Mouse (Mus musculus) urinary bladder, postnatal 25 days (tissue): ENCODE measurements around the gene Plppr1.

Experiments
- DNase-seq: peaks from one replicate; pipeline ENCODE4 v3.0.0; 2022; ENCODE audit warnings: low spot score

Plppr1 gene

GRCm38 (mm10) chr4:49059021-49059401 lies at the start of gene Plppr1:
Gene Plppr1 (plus strand): TSS chr4:49059273.
- DNase-seq, result no peak

GRCm38 (mm10) chr4:49016701-49017100 lies 42.4 kb upstream of the Plppr1 start:
- DNase-seq, result no peak

- DNase-seq, result no peak
These were observed 35.9 kb upstream of the Plppr1 start for GRCm38 (mm10) chr4:49023221-49023620.

- no peak for DNase-seq
These were observed 20.8 kb upstream of the Plppr1 start for GRCm38 (mm10) chr4:49038311-49038710.

GRCm38 (mm10) chr4:49039854-49040253 lies 19.2 kb upstream of the Plppr1 start:
- DNase-seq, result no peak

GRCm38 (mm10) chr4:49041655-49042054 lies 17.4 kb upstream of the Plppr1 start:
- no peak for DNase-seq

GRCm38 (mm10) chr4:49050628-49051027 lies 8.4 kb upstream of the Plppr1 start:
- no peak for DNase-seq

GRCm38 (mm10) chr4:49057916-49058315 lies 1.2 kb upstream of the Plppr1 start:
- DNase-seq, result no peak

DNA sequence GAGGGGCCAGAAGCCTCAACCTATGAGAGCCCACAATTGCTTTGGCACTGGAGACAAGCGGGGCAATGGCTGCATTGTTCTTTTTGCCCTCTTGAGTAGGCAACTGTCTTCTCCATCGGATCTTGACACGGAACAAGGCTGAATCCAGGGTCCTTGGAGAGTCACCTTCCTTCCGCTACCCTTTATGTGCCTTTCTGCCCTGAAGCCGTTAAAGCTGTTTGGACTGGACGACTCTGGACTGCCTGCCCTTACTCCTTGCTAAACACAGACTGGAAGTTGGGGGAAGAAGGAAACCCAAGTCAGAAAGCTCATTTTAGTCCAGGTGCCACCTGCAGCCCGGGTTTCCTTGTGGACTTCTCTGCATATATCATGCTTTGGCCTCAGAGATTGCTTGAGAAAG lies 516 bp upstream of the Plppr1 start:
- no peak for DNase-seq

DNA sequence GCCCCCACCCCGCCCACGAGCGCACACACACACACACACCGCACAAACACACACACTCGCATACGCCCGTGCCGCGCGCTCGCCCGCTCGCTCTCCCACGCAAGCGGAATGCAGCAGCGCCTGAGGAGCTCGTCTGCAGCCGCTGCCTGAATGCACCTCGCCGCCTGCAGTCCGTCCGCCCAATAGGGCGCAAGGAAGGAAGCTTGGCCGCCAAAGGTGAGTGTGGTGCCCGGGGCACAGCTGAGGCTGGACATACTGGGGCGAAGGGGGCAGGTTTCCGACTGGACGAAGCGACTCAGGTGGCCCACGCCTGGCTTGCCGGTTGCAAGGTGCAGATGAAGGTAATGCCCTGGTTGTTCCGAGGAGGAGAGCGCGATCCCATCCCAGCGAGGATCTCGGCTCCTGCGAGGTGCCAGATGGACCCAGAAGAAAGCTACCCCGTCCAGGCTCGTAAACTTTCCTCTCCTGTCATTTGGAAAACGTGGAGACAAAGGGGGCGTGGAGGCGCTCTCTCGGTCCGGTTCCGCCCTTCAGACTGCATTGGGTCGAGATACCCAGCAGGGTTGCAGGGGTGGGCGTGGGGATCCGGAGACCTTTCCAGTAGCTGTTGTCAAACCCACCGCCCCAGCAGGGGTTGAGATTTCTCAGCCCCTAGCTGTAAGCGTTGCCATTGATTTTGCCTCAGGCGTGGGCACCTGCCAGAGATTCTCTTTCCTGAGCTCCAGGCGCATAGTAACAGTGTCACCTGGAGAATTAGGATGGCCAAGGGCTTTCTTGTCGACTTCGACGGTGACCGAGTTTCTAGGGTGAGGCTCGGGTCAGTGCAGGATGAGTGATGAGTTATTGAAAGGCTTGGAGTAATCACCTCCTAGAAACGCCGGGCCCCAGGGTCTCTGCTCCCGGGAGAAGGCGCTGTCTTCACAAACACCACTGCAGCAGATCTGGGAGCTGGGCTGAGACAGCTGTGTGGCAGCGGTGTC lies 619 bp downstream of the Plppr1 start:
- DNase-seq, result no peak

DNA sequence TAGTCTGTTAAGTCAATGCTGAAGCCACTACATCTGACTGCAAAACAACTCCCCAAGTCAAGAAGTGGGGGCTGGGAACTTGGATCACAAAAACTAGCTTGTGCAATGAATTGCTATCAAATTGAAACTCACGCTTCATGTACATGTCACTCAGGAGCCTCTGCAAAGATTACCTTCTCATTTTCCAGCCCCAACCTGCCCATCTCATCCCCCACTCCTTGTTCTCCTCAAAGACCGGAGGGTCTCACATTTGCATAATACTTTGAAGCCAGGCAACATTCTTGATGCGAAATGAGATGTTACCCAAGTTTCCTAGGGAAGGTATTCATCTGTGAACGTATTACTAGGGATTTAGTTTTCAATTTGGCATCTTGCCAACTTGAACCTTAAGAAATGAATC lies 10.4 kb downstream of the Plppr1 start:
- no peak for DNase-seq

DNA sequence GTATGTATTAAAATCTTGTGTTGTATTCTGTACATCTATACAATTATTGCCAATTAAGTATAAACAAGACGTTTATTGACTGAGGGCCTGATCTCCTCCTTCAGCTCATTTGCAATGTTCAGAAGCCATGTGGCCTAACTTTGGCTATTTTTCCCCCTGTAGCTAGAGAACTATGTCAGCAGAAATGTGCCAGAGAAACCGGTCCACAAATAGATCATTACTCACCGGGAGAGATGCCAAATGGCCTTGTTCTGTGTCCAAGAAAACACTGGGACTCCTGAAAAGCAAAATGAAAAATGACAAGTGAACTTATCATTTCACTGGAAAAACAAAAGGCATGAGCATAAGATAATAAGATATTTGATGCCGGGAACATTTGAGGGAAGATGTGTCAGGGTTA lies 13.8 kb downstream of the Plppr1 start:
- peak; percentile 5 for DNase-seq

GRCm38 (mm10) chr4:49075881-49076280 lies 16.8 kb downstream of the Plppr1 start:
- DNase-seq, result no peak

DNA sequence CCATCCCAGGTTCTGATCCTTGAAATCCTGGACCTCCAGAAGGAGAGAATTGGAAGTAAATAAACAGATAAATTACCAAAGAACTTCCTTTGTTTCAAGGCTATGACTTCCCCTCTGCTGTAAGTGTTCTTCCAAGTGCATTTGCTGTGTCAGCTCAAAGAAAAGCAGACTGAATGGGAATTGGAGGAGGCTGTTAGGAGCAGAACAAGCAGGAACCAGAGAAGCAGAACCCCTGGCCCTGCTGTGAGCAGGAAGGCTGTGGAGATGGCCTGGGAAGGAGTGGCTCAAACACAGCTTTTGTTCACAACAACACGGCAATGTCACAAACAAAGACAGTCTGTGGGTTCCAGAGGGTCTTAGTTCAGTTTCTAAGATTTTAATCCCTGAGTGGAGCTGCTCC lies 20.3 kb downstream of the Plppr1 start:
- DNase-seq, result no peak

GRCm38 (mm10) chr4:49088205-49088604 lies 29.1 kb downstream of the Plppr1 start:
- DNase-seq, result no peak

DNA sequence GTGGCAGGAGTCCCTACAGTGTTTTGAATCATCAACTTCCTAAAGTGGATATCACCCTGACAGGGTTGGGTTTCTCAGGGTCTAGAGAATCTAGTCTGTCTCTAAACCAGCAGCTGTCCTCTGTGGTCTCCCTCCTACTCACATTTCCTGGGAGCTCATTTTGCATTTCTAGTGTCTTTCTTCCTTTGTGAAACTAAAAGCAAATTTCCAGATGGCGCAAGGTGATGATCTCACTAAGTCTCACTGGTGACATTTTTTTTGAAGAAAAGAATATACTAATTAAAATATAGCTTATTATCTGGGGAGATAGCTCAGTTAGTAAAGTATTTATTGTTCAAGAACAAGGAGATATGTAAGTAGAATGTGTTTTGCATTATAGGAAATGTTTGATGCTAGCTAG lies 31.4 kb downstream of the Plppr1 start:
- DNase-seq, result no peak

GRCm38 (mm10) chr4:49099448-49099847 lies 40.4 kb downstream of the Plppr1 start:
- DNase-seq, result no peak

- no peak for DNase-seq
These were observed 43.1 kb downstream of the Plppr1 start for GRCm38 (mm10) chr4:49101934-49102768.

DNA sequence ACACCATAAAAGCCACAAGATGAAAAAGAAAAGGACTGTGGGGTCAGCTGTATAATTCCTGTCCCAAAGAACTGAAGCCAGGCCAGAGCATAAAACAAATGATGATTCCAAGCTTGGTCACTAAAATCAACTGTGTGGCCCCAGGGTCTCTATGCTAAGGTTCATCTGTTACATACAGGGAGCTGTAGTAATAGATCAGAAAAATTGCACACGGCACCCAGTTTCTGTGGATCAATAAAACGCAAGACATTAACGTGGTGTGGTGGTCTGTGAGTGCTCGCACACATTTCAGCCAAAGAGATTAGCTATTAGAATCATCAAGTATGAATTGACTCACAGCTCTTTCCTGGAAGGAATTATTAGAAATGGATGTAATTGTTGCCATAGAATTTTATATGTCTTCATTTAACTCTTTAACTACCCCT lies 43.7 kb downstream of the Plppr1 start:
- no peak for DNase-seq

DNA sequence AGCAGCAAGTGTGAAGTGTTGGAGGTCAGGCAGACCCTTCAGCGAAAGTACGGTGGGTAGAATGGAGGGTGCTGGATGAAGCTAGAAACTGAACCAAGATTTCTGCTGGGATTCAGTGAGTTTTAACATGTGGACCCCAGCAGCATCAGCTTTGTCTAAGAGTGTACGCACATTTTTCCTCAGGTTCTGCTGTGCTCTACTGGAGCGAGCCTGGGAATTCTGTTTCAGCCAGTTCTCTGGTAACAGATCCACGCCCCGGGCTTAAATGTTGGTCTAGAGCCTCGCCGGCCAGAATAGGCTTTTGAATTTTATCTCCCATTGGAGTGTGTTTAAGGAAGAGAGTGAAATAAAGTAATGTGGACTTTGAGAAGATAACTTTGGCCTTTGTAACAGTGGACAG lies 45.8 kb downstream of the Plppr1 start:
- no peak for DNase-seq

GRCm38 (mm10) chr4:49107895-49108294 lies 48.8 kb downstream of the Plppr1 start:
- DNase-seq, result no peak

DNA sequence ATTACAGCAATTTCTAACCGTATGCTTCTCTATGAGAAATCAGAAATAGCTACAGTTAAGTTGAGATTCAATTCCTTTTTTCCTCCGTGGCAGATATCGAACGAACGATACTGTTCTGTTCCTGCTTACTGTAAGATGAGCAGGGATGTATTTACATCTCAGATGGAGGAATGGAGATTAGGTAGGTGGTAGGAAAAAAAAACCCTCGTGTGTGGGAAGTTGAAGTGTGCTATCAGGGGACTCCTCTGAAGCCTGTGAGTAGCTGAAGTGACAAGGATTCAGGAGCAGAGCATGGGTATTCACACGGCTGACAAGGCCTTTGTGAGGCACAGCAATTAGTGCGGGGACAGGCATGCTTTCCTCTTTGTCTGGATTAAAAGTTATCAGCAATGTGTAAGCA lies 49.3 kb downstream of the Plppr1 start:
- DNase-seq, result no peak

GRCm38 (mm10) chr4:49109989-49110388 lies 50.9 kb downstream of the Plppr1 start:
- DNase-seq, result no peak
